Mouse (Mus musculus): ENCODE results near the gene Fam71f1.

Fam71f1 gene

GRCm38 (mm10) chr6:29318879-29319278 lies at the start of gene Fam71f1:
Fam71f1 (plus strand) TSS chr6:29319140.
- DNase-seq (ENCODE audit: low spot score in 2 of 2): no peak

- peak in 1 of 2 experiments; percentile 20 for DNase-seq (ENCODE audit: low spot score in 2 of 2)
These were observed 48.0 kb upstream of the Fam71f1 start for GRCm38 (mm10) chr6:29270961-29271360.

- DNase-seq (ENCODE audit: low spot score in 2 of 2): peak; percentile 87 to 94
These were observed 46.4 kb upstream of the Fam71f1 start, which contains the start of gene Hilpda for GRCm38 (mm10) chr6:29272312-29273072. Hilpda (plus strand) TSS chr6:29272488.

GRCm38 (mm10) chr6:29276746-29277145 lies 42.2 kb upstream of the Fam71f1 start:
- DNase-seq (ENCODE audit: low spot score in 2 of 2): no peak

GRCm38 (mm10) chr6:29278513-29279267 lies 40.2 kb upstream of the Fam71f1 start:
- peak; percentile 42 to 62 for DNase-seq (ENCODE audit: low spot score in 2 of 2)

- no peak for DNase-seq (ENCODE audit: low spot score in 2 of 2)
These were observed 39.6 kb upstream of the Fam71f1 start, which contains the start of gene Fam71f2 for GRCm38 (mm10) chr6:29279293-29279692. Fam71f2 (plus strand) TSS chr6:29279593.

GRCm38 (mm10) chr6:29280671-29281070 lies 38.3 kb upstream of the Fam71f1 start:
- no peak for DNase-seq (ENCODE audit: low spot score in 2 of 2)

- no peak for DNase-seq (ENCODE audit: low spot score in 2 of 2)
These were observed 32.1 kb upstream of the Fam71f1 start for GRCm38 (mm10) chr6:29286870-29287269.

GRCm38 (mm10) chr6:29287481-29287880 lies 31.5 kb upstream of the Fam71f1 start:
- DNase-seq (ENCODE audit: low spot score in 2 of 2): no peak

- peak in 1 of 2 experiments; percentile 19 for DNase-seq (ENCODE audit: low spot score in 2 of 2)
These were observed 31.0 kb upstream of the Fam71f1 start for GRCm38 (mm10) chr6:29287944-29288343.

GRCm38 (mm10) chr6:29288651-29289050 lies 30.3 kb upstream of the Fam71f1 start:
- DNase-seq (ENCODE audit: low spot score in 2 of 2): no peak

GRCm38 (mm10) chr6:29299112-29299511 lies 19.8 kb upstream of the Fam71f1 start:
- no peak for DNase-seq (ENCODE audit: low spot score in 2 of 2)

- DNase-seq (ENCODE audit: low spot score in 2 of 2): no peak
These were observed 15.7 kb upstream of the Fam71f1 start for GRCm38 (mm10) chr6:29303251-29303650.

GRCm38 (mm10) chr6:29303726-29304125 lies 15.2 kb upstream of the Fam71f1 start:
- DNase-seq (ENCODE audit: low spot score in 2 of 2): no peak

GRCm38 (mm10) chr6:29305462-29305861 lies 13.5 kb upstream of the Fam71f1 start:
- DNase-seq (ENCODE audit: low spot score in 2 of 2): no peak

GRCm38 (mm10) chr6:29308846-29309605 lies 9.9 kb upstream of the Fam71f1 start:
- no peak for DNase-seq (ENCODE audit: low spot score in 2 of 2)

GRCm38 (mm10) chr6:29313690-29314202 lies 5.2 kb upstream of the Fam71f1 start:
- no peak for DNase-seq (ENCODE audit: low spot score in 2 of 2)

- DNase-seq (ENCODE audit: low spot score in 2 of 2): no peak
These were observed 1.7 kb upstream of the Fam71f1 start for GRCm38 (mm10) chr6:29317286-29317685.

GRCm38 (mm10) chr6:29317941-29318340 lies 999 bp upstream of the Fam71f1 start:
- no peak for DNase-seq (ENCODE audit: low spot score in 2 of 2)

- no peak for DNase-seq (ENCODE audit: low spot score in 2 of 2)
These were observed 2.6 kb downstream of the Fam71f1 start for GRCm38 (mm10) chr6:29321586-29321985.

GRCm38 (mm10) chr6:29322147-29322546 lies 3.2 kb downstream of the Fam71f1 start:
- DNase-seq (ENCODE audit: low spot score in 2 of 2): no peak

- no peak for DNase-seq (ENCODE audit: low spot score in 2 of 2)
These were observed 3.8 kb downstream of the Fam71f1 start for GRCm38 (mm10) chr6:29322735-29323134.
